Mouse (Mus musculus) C2C12 (cell line): ENCODE results near the gene Ddx41. TPM values are rescaled to one million over a fixed set of nuclear protein-coding genes. Genes with fewer than 3 reads are reported as not detected.

Experiments used
- H3K27me3 ChIP-seq: one replicate; pipeline ENCODE4 v1.6.1; 2011; ENCODE audit not compliant: control insufficient read depth, insufficient read depth, insufficient read length
- H3K36me3 ChIP-seq: one replicate; pipeline ENCODE4 v1.6.1; 2011; ENCODE audit not compliant: control insufficient read depth, insufficient read depth
- H3K4me3 ChIP-seq: one replicate; pipeline ENCODE4 v1.5.1; 2011; ENCODE audit warnings: mild to moderate bottlenecking, control low read depth; ENCODE audit not compliant: poor library complexity, insufficient read depth, severe bottlenecking
- H3K79me2 ChIP-seq: one replicate; pipeline ENCODE4 v1.6.1; 2011; ENCODE audit not compliant: control insufficient read depth, insufficient read depth
- H3K79me3 ChIP-seq: one replicate; pipeline ENCODE4 v1.6.1; 2011; ENCODE audit warnings: low read depth, control low read depth
- H3ac ChIP-seq: one replicate; pipeline ENCODE3; 2011; ENCODE audit warnings: low read depth; ENCODE audit not compliant: control insufficient read depth, insufficient read length
- CEBPB ChIP-seq: IDR thresholded peaks from one replicate; pipeline ENCODE4 v1.6.1; 2011; ENCODE audit warnings: low read depth, mild to moderate bottlenecking, control low read depth, moderate library complexity
- CTCF ChIP-seq: IDR thresholded peaks from one replicate; pipeline ENCODE4 v1.5.1; 2011; ENCODE audit not compliant: control insufficient read depth, insufficient read depth, insufficient read length
- FOSL1 ChIP-seq: IDR thresholded peaks from one replicate; pipeline ENCODE4 v1.8.0; 2011; ENCODE audit warnings: mild to moderate bottlenecking, low read length; ENCODE audit not compliant: poor library complexity, insufficient read depth, severe bottlenecking
- MAX ChIP-seq: IDR thresholded peaks from one replicate; pipeline ENCODE4 v1.6.1; 2011; ENCODE audit warnings: mild to moderate bottlenecking, control low read depth
- MYOD1 ChIP-seq: IDR thresholded peaks from one replicate; pipeline ENCODE4 v1.6.1; 2011; ENCODE audit warnings: low read depth; ENCODE audit not compliant: control insufficient read depth, insufficient read length
- MYOG ChIP-seq: IDR thresholded peaks from one replicate; pipeline ENCODE4 v1.6.1; 2011; ENCODE audit not compliant: control insufficient read depth, insufficient read length; ENCODE audit errors: extremely low read depth
- USF1 ChIP-seq: IDR thresholded peaks from one replicate; pipeline ENCODE4 v1.6.1; 2011; ENCODE audit warnings: low read depth, mild to moderate bottlenecking, control low read depth, moderate library complexity
- polyA plus RNA-seq: library from polyadenylated mRNA; unstranded; fragments of >200 nt; fragmentation: generic; extraction: Trizol; gene quantifications from one replicate; pipeline ENCODE4 v1.2.1, GENCODE M21; 2012; ENCODE audit warnings: missing spikeins

Ddx41 gene
- polyA plus RNA-seq, 1 experiment: 65.4 TPM

DNA sequence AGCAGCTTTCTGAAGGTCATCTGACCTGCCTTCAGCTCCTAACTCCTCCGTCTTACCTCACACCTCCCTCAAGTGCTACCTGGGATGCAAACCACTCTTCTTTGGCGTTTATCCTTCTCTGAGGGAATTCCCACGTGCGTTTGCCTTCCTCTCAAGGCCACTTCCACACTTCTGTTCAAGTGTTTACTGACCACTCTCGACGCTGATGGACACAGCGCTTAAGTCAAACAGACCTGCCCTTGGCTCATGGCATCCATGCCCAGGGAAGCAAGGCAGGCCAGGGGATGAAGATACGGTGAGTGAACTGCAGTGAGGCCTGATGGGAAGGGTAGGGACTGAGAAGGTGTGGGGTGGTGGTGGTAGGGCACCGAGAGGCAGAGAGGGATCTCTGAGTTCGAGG, 35.9 kb downstream of the Ddx41 start:
- Histone ChIP-seq H3K4me3 (no peak overlapping the region), H3K36me3 (peaks cover 86% of the 10 kb centered on the region)
- TF ChIP-seq CTCF (no peak), CEBPB (no peak), USF1 (no peak), FOSL1 (no peak), MYOG (no peak), MAX (no peak), MYOD1 (no peak)

DNA sequence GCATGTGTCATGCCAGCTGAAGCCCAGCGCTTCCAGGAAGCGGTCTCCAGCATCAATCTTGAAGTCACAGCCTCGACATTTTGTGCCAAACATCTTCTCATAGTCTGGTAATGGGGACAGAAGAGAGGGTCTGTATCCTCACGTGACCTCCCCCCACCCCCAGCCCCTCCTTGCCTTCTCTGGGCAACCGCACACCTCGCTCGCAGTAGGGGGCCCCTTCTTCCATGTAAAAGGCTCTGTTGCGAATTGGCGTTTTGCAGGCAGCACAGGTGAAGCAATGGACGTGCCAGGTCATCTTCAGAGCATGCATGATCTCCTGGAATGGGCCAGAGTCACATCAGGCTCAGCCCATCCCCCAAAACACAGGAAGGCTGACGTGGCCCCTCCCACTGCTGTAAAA, 37.6 kb downstream of the Ddx41 start:
- TF ChIP-seq FOSL1 (no peak), USF1 (no peak), CEBPB (no peak), CTCF (no peak), MYOG (no peak), MAX (no peak), MYOD1 (no peak)
- peaks cover 14% of the 10 kb centered on the region for H3K79me2 ChIP-seq
- H3K4me3 ChIP-seq: no peak overlapping the region
- H3ac ChIP-seq: no peak overlapping the region
- no peaks in the 10 kb centered on the region for H3K79me3 ChIP-seq
- no peaks in the 10 kb centered on the region for H3K27me3 ChIP-seq
- peaks cover 69% of the 10 kb centered on the region for H3K36me3 ChIP-seq

More for the DNA sequence above, 35.9 kb downstream of the Ddx41 start:
- H3K79me2 ChIP-seq: peaks cover 31% of the 10 kb centered on the region
- H3ac ChIP-seq: no peak overlapping the region
- H3K27me3 ChIP-seq: no peaks in the 10 kb centered on the region
- no peaks in the 10 kb centered on the region for H3K79me3 ChIP-seq

DNA sequence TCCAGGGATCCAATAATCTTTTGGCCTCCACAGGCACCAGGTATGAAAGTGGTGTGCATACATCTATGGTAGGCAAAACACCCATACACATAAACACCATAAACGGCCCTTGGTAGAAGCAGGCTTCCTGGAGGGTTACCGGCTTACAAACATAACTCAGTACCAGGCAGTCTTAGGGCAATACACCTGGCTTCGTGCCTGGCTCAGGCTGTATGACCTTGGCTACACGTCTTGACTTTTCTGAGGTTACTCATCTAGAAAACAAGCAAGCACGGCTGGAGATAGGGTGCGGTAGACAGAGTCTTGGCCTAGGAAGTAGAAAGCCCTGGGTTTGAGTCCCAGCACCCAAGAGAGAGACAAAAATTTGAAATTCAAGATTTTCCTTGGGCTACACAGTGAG, 39.8 kb downstream of the Ddx41 start:
- H3K4me3 ChIP-seq: no peak overlapping the region
- H3K36me3 ChIP-seq: peaks cover 47% of the 10 kb centered on the region
- H3K27me3 ChIP-seq: no peaks in the 10 kb centered on the region
- H3K79me2 ChIP-seq: no peaks in the 10 kb centered on the region
- H3ac ChIP-seq: no peak overlapping the region
- TF ChIP-seq MAX: no peak
- TF ChIP-seq USF1: no peak
- no peak for TF ChIP-seq CTCF
- no peak for TF ChIP-seq CEBPB
- H3K79me3 ChIP-seq: no peaks in the 10 kb centered on the region

DNA sequence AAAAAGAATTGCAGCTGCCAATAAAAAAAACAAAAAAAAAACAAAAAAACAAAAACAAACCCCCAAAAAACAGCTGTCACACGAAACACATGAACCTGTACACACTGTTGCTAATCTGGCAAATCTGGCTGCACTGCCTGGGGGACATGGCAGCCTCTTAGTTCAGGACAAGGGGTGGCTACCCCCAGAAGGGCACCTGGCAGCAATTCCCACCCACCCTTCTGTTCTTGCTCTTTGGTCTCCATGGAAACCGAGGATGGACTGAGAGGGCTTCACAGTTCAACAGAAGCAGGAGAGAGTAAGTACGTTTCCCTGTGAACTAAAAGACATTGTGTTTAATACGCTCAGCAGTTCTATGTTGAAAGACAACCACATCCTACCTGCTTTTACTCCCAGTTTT, 40.8 kb downstream of the Ddx41 start:
- TF ChIP-seq FOSL1: no peak
- no peak for TF ChIP-seq USF1
- TF ChIP-seq CTCF: no peak
- no peak for TF ChIP-seq MYOD1
- TF ChIP-seq MYOG: no peak
- no peak for TF ChIP-seq MAX
- TF ChIP-seq CEBPB: no peak
- Histone ChIP-seq H3K36me3 (peaks cover 38% of the 10 kb centered on the region), H3ac (no peak overlapping the region)

DNA sequence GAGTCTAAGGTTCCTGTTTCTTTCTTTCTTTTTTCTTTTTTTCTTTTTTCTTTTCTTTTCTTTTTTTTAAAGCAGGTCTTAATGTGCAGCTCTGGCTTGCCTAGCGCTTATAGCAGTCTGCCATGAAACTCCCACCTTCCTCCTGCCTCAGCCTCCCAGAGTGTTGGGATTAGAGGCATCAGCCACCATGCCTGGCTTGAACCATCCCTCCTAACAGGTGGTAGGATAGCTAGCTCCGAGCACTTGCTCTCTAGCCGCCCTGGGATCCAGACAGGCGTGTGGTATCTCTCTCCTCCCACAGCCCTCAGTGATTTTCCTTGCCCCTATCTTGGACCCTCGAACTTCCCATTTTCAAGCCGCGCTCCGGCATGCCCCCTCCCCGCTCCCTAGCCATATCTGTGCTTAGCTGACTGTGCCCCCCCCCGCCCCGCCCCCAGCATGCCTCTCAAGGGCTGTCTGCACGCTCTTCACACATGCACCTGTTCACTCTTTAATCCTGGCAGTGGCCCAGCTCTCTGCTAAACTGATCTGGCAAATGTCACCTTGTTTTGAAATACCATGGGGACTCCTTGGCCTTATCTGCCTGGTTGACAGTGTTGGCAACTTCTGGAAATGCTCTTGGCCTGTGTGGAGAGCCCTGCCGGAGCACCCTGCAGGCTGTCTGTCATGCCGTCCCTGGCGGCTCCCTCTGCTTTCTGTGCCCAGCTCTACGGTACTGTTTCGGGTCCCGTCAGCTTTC, 41.4 kb downstream of the Ddx41 start:
- H3K4me3 ChIP-seq: no peak overlapping the region
- TF ChIP-seq CEBPB: no peak
- no peak for TF ChIP-seq MYOD1
- no peak for TF ChIP-seq CTCF
- TF ChIP-seq MYOG: no peak
- TF ChIP-seq FOSL1: no peak
- TF ChIP-seq USF1: no peak
- TF ChIP-seq MAX: no peak
- no peaks in the 10 kb centered on the region for H3K79me2 ChIP-seq
- no peaks in the 10 kb centered on the region for H3K79me3 ChIP-seq
- no peaks in the 10 kb centered on the region for H3K27me3 ChIP-seq
- H3ac ChIP-seq: no peak overlapping the region
- H3K36me3 ChIP-seq: peaks cover 32% of the 10 kb centered on the region

More for the DNA sequence above, 40.8 kb downstream of the Ddx41 start:
- Histone ChIP-seq H3K79me3 (no peaks in the 10 kb centered on the region), H3K79me2 (no peaks in the 10 kb centered on the region), H3K4me3 (no peak overlapping the region), H3K27me3 (no peaks in the 10 kb centered on the region)

DNA sequence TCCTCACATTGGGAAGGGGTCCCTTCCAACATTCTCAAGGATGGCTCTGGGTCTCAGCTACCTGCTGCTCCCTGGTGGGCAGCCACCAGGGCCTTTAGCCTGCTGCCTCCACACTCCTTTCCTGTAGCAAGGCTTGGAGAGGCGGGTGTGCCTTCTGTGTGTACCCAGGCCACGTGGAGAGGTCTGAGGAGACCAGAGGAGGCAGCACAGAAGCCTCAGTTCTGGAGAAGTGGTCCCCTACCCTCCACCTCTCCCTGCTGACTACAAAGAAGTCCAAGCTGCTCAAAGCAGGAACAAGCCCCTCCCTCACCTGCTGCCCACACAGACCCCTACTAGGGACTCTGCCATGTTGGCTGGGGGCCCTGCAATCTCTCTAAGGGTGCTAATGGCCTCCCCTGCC, 42.2 kb downstream of the Ddx41 start:
- no peak for TF ChIP-seq CTCF
- no peak for TF ChIP-seq FOSL1
- TF ChIP-seq MYOG: no peak
- TF ChIP-seq MYOD1: no peak
- no peak overlapping the region for H3ac ChIP-seq

More for the DNA sequence above, 42.2 kb downstream of the Ddx41 start:
- H3K36me3 ChIP-seq: peaks cover 25% of the 10 kb centered on the region
- H3K4me3 ChIP-seq: no peak overlapping the region
- H3K79me3 ChIP-seq: no peaks in the 10 kb centered on the region
- H3K79me2 ChIP-seq: no peaks in the 10 kb centered on the region
- no peaks in the 10 kb centered on the region for H3K27me3 ChIP-seq
